Mouse (Mus musculus): ENCODE measurements around the gene Aftph. TPM values are rescaled to one million over a fixed set of nuclear protein-coding genes. Genes with fewer than 3 reads are reported as not detected.

Gene Aftph
- polyA plus RNA-seq, 1 experiment from 2014 or later, result 28.1 TPM

DNA sequence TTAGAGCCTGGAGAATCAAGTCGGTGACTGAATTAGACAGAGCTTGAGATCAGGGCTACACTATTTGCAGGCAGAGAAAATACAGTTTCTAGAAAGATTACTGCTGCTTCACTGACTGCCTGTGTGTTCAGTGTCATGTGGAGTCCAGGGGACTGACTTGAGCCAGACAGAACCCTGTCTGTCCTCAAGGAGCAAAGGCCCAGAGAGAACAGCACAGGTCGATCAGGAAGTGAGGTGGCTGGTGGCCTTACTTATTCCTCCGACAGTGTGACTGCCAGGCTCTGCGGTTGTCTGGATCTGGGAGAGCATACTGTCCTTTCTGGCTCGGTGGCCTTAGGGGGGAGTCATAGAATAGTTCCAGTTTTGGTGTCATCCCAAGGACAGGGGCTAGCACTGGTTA is 60.6 kb downstream of the Aftph start:
- no peaks in the 10 kb centered on the region for H3K27me3 ChIP-seq (ENCODE audit: control insufficient read depth, insufficient read depth, low read length)
- 84% methylated on average over 5 of the region's 5 CpGs for WGBS
- no peaks in the 10 kb centered on the region for H3K9me3 ChIP-seq (ENCODE audit: control insufficient read depth, low read length)
- H3K4me2 ChIP-seq (ENCODE audit: low read depth), result no peak overlapping the region
- H3K27ac ChIP-seq (ENCODE audit: low read depth, low read length), result no peak overlapping the region
- no peaks in the 10 kb centered on the region for H3K36me3 ChIP-seq (ENCODE audit: control insufficient read depth, insufficient read depth, low read length)
- H3K4me3 ChIP-seq (ENCODE audit: low read depth, low read length), result no peak overlapping the region
- H3K4me1 ChIP-seq (ENCODE audit: control insufficient read depth, insufficient read depth, low read length), result no peaks in the 10 kb centered on the region
- ATAC-seq (ENCODE audit: insufficient read depth, low FRiP score, low TSS enrichment) (no peak), DNase-seq (ENCODE audit: low spot score) (no peak)
- H3K9ac ChIP-seq (ENCODE audit: low read length), result no peak overlapping the region

DNA sequence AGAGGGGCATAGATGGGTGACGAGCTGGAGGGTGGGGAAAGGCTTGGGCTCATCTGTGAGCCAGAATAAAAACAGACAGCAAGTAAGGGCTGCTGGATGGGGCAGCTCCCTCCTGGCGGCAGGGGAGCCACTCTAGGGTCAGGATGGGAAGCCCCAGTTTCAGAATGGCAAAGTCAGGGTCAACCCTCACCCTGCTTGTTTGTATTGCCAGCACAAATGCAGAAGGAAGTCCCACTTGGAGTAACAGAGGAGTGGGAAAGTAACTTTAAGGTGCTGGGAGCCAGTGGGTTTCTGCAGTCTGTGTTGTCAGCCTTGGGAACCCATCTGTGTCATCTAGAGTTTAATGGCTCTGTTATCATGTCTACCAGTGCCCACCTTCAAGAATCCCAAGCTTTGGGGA is 62.0 kb downstream of the Aftph start:
- no peaks in the 10 kb centered on the region for H3K36me3 ChIP-seq (ENCODE audit: control insufficient read depth, insufficient read depth, low read length)
- no peak overlapping the region for H3K4me2 ChIP-seq (ENCODE audit: low read depth)
- H3K4me3 ChIP-seq (ENCODE audit: low read depth, low read length), result no peak overlapping the region
- no peak overlapping the region for H3K9ac ChIP-seq (ENCODE audit: low read length)
- H3K4me1 ChIP-seq (ENCODE audit: control insufficient read depth, insufficient read depth, low read length), result no peaks in the 10 kb centered on the region
- no peak for ATAC-seq (ENCODE audit: insufficient read depth, low FRiP score, low TSS enrichment)
- H3K27ac ChIP-seq (ENCODE audit: low read depth, low read length), result no peak overlapping the region
- H3K27me3 ChIP-seq (ENCODE audit: control insufficient read depth, insufficient read depth, low read length), result no peaks in the 10 kb centered on the region
- DNase-seq (ENCODE audit: low spot score), result no peak
- H3K9me3 ChIP-seq (ENCODE audit: control insufficient read depth, low read length), result no peaks in the 10 kb centered on the region
- WGBS, result 80% methylated on average over 2 of the region's 2 CpGs

DNA sequence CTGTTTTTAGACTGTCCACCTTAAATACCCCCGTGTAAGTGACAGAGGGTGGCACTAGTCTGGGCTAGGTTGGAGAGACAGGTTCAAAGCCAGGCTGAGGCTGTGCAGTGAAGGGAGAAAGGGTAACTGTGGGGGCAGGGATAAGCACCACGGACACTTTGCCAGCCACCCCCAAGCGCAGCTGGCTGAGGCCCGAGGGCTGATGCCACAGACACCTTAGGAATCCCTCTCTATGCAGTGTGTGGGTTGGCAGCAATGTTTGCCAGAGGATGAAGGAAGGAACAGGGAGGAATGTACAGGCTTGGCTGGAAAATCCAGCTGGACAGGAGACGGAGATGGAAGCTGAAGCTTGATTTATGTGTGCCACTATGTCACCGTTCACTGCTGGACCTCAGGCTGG is 68.9 kb downstream of the Aftph start:
- Histone ChIP-seq H3K27me3 (ENCODE audit: control insufficient read depth, insufficient read depth, low read length) (no peaks in the 10 kb centered on the region), H3K4me1 (ENCODE audit: control insufficient read depth, insufficient read depth, low read length) (no peaks in the 10 kb centered on the region), H3K27ac (ENCODE audit: low read depth, low read length) (no peak overlapping the region), H3K4me2 (ENCODE audit: low read depth) (no peak overlapping the region), H3K4me3 (ENCODE audit: low read depth, low read length) (no peak overlapping the region), H3K9me3 (ENCODE audit: control insufficient read depth, low read length) (no peaks in the 10 kb centered on the region), H3K9ac (ENCODE audit: low read length) (no peak overlapping the region), H3K36me3 (ENCODE audit: control insufficient read depth, insufficient read depth, low read length) (no peaks in the 10 kb centered on the region)
- DNase-seq (ENCODE audit: low spot score), result no peak
- 78% methylated on average over 6 of the region's 6 CpGs for WGBS
- no peak for ATAC-seq (ENCODE audit: insufficient read depth, low FRiP score, low TSS enrichment)

DNA sequence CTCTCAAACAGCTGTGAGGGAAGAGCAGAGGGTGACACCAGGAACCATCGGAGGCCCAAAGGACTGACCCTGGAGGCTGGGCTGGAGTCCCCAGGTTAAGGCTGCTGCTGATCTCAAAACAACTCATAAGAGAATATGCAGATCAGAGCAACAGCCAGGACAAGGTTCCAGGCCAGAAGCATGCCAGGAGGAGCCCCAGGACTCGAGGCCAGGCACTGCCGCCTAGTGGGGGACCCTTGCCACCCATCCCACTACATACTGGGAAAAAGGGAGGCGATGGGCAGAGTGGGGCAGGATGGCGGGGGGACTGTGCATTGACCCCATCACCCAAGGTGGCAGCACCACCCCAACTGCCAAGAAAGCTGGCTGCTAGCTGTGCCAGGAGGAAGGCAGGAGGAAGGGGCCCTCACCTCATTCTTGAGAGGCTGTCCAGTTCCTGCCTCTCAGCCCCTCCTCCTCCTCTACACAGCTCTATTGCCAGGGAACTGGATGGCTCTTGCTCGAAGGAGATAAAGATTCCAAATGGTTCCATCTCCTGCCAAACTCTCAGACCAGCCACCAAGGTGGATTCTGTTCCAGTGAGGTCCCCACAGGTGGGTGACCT is 69.5 kb downstream of the Aftph start:
- H3K9ac ChIP-seq (ENCODE audit: low read length), result no peak overlapping the region
- no peaks in the 10 kb centered on the region for H3K9me3 ChIP-seq (ENCODE audit: control insufficient read depth, low read length)
- ATAC-seq (ENCODE audit: insufficient read depth, low FRiP score, low TSS enrichment), result no peak
- no peak for DNase-seq (ENCODE audit: low spot score)
- H3K27me3 ChIP-seq (ENCODE audit: control insufficient read depth, insufficient read depth, low read length), result no peaks in the 10 kb centered on the region
- H3K27ac ChIP-seq (ENCODE audit: low read depth, low read length), result no peak overlapping the region
- WGBS, result 53% methylated on average over 6 of the region's 6 CpGs
- H3K36me3 ChIP-seq (ENCODE audit: control insufficient read depth, insufficient read depth, low read length), result no peaks in the 10 kb centered on the region
- H3K4me2 ChIP-seq (ENCODE audit: low read depth), result no peak overlapping the region
- H3K4me3 ChIP-seq (ENCODE audit: low read depth, low read length), result no peak overlapping the region
- no peaks in the 10 kb centered on the region for H3K4me1 ChIP-seq (ENCODE audit: control insufficient read depth, insufficient read depth, low read length)

DNA sequence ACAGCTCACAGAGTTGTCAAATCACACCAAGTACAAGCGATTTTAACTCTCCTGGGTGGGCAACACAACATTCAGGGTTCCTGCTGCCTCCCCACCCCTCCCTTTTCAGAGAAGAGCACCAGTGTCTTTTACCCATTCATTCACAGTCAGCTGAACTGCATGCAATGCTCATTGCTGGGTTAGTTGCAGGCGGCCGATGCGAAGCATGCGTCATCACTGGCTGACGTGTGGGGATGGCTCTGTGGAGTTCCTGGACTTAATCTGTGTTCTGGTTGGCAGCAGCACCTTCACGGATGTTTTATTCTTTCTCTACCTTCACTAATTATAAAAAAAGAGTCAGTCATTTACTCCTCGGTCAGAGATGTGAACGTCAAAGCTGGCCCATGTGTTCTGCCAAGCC is 76.5 kb downstream of the Aftph start:
- H3K4me1 ChIP-seq (ENCODE audit: control insufficient read depth, insufficient read depth, low read length), result 0 out of 2 replicates have a peak, but pooled peaks cover 2% of the 10 kb centered on the region
- no peaks in the 10 kb centered on the region for H3K27me3 ChIP-seq (ENCODE audit: control insufficient read depth, insufficient read depth, low read length)
- H3K9me3 ChIP-seq (ENCODE audit: control insufficient read depth, low read length), result no peaks in the 10 kb centered on the region
- 76% methylated on average over 9 of the region's 9 CpGs for WGBS
- DNase-seq (ENCODE audit: low spot score) (no peak), ATAC-seq (ENCODE audit: insufficient read depth, low FRiP score, low TSS enrichment) (no peak)
- no peak overlapping the region for H3K4me3 ChIP-seq (ENCODE audit: low read depth, low read length)
- no peak overlapping the region for H3K4me2 ChIP-seq (ENCODE audit: low read depth)
- no peak overlapping the region for H3K27ac ChIP-seq (ENCODE audit: low read depth, low read length)
- H3K36me3 ChIP-seq (ENCODE audit: control insufficient read depth, insufficient read depth, low read length), result no peaks in the 10 kb centered on the region
- no peak overlapping the region for H3K9ac ChIP-seq (ENCODE audit: low read length)

DNA sequence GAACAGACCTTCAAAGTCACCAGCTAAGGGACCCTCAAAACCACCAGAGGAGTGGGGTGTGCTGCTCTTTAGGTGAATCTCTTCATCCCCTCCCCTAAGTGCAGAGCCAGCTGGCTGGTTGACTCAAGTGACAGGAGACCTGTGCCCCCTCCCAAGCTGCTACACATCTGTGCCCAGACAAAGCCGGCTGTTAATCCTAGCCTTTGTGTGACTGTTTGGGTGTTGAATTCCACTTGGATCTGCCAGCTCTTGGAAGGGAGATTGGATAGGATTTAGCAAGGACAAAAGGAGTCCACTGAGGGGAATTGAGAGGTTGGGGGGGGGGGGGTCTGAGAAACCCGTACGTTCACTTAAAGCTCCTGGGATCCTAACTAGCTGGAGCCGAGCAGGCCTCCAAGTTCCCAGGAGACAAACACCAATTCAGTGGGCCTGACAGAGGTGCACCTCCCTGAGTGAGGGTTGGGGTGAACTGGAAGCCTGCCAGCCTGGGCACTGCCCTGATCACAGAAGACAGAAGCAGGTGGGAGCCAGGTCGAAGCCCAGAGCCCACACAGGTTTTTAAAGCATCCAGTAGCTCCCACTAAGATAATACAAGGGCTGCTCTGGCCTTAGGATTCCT is 77.7 kb downstream of the Aftph start:
- H3K9ac ChIP-seq (ENCODE audit: low read length), result peak overlapping the region; percentile 15; the same call in 1 of the 2 replicates
- 27% methylated on average over 5 of the region's 5 CpGs for WGBS
- no peak overlapping the region for H3K27ac ChIP-seq (ENCODE audit: low read depth, low read length)
- no peaks in the 10 kb centered on the region for H3K36me3 ChIP-seq (ENCODE audit: control insufficient read depth, insufficient read depth, low read length)
- H3K9me3 ChIP-seq (ENCODE audit: control insufficient read depth, low read length), result no peaks in the 10 kb centered on the region
- no peak overlapping the region for H3K4me3 ChIP-seq (ENCODE audit: low read depth, low read length)
- no peaks in the 10 kb centered on the region for H3K27me3 ChIP-seq (ENCODE audit: control insufficient read depth, insufficient read depth, low read length)
- no peak for ATAC-seq (ENCODE audit: insufficient read depth, low FRiP score, low TSS enrichment)
- no peak overlapping the region for H3K4me2 ChIP-seq (ENCODE audit: low read depth)
- peak; percentile 9 for DNase-seq (ENCODE audit: low spot score)
- H3K4me1 ChIP-seq (ENCODE audit: control insufficient read depth, insufficient read depth, low read length), result 0 out of 2 replicates have a peak, but pooled peaks cover 2% of the 10 kb centered on the region

DNA sequence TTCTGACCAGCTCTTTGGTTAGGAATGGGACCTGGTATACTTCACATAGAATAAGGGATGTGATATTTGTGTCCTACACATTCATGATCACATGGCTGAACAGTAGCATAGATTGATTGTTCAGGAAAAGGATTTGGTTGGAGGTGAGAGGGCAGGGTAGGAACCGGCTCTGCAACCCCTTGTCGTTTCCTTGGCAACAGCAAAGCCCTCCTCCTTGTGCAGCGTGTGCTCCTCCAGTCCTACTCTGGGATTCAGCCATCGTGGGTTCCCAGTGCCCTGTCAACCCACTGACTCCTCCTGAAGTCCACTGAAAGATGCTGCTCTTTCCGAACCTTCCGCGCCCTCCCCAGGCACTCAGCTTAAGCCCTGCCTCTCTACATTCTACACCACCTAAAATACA is 78.6 kb downstream of the Aftph start:
- H3K27me3 ChIP-seq (ENCODE audit: control insufficient read depth, insufficient read depth, low read length), result no peaks in the 10 kb centered on the region
- no peaks in the 10 kb centered on the region for H3K9me3 ChIP-seq (ENCODE audit: control insufficient read depth, low read length)
- H3K4me1 ChIP-seq (ENCODE audit: control insufficient read depth, insufficient read depth, low read length), result 0 out of 2 replicates have a peak, but pooled peaks cover 2% of the 10 kb centered on the region
- no peak overlapping the region for H3K4me2 ChIP-seq (ENCODE audit: low read depth)
- 73% methylated on average over 7 of the region's 7 CpGs for WGBS
- no peak overlapping the region for H3K27ac ChIP-seq (ENCODE audit: low read depth, low read length)
- DNase-seq (ENCODE audit: low spot score), result no peak
- H3K36me3 ChIP-seq (ENCODE audit: control insufficient read depth, insufficient read depth, low read length), result no peaks in the 10 kb centered on the region
- ATAC-seq (ENCODE audit: insufficient read depth, low FRiP score, low TSS enrichment), result no peak
- H3K9ac ChIP-seq (ENCODE audit: low read length), result no peak overlapping the region
- H3K4me3 ChIP-seq (ENCODE audit: low read depth, low read length), result no peak overlapping the region

DNA sequence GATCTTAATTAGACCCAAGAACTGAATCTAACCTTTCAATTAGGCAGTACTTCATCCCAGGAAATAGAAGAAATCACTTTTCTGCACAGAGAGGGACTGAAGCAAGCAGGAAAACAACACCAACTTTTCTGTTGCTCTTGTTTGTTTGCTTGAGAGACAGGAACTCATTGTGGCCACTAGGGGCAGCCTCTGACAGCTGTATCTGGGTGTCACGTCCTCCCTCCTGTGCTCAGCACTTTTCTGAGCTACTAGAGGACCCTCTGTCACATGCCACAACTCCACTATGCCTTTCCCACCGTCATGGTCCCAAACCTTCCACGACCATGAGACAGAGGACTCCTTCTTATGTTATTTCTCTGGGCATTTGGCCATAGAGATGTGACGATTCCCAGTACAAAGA is 79.7 kb downstream of the Aftph start:
- Histone ChIP-seq H3K9ac (ENCODE audit: low read length) (no peak overlapping the region), H3K27me3 (ENCODE audit: control insufficient read depth, insufficient read depth, low read length) (no peaks in the 10 kb centered on the region), H3K9me3 (ENCODE audit: control insufficient read depth, low read length) (no peaks in the 10 kb centered on the region), H3K36me3 (ENCODE audit: control insufficient read depth, insufficient read depth, low read length) (no peaks in the 10 kb centered on the region), H3K4me1 (ENCODE audit: control insufficient read depth, insufficient read depth, low read length) (peaks cover 7% of the 10 kb centered on the region), H3K4me3 (ENCODE audit: low read depth, low read length) (no peak overlapping the region), H3K27ac (ENCODE audit: low read depth, low read length) (no peak overlapping the region), H3K4me2 (ENCODE audit: low read depth) (no peak overlapping the region)
- DNase-seq (ENCODE audit: low spot score) (peak; percentile 46), ATAC-seq (ENCODE audit: insufficient read depth, low FRiP score, low TSS enrichment) (no peak)
- WGBS, result 43% methylated on average over 4 of the region's 4 CpGs

Data from neural tube, embryonic 11.5 days (tissue).